Mouse (Mus musculus) stomach, embryonic 15.5 days (tissue): Measurements from ENCODE around the gene Syt2. TPM values are rescaled to one million over a fixed set of nuclear protein-coding genes. Genes with fewer than 3 reads are reported as not detected.

Source experiments
- ATAC-seq: fragments of 200-750 bp; cut with Nextera tagmentation; 2 replicates; pipeline ENCODE4 v1.8.0; 2017; ENCODE audit warnings: low read depth, moderate number of reproducible peaks, moderate TSS enrichment; ENCODE audit not compliant: insufficient read depth, low FRiP score
- H3K27ac ChIP-seq: fragments of 300-500 bp; sonication (generic); 2 replicates; pipeline ENCODE4 v1.5.1; 2015; ENCODE audit warnings: mild to moderate bottlenecking, inconsistent platforms
- H3K27me3 ChIP-seq: fragments of 300-500 bp; sonication (generic); replicated peaks from 2 replicates; pipeline ENCODE4 v1.6.1; 2015; ENCODE audit warnings: inconsistent platforms
- H3K36me3 ChIP-seq: fragments of 300-500 bp; sonication (generic); 2 replicates; pipeline ENCODE4 v1.6.1; 2015; ENCODE audit warnings: inconsistent platforms
- H3K4me1 ChIP-seq: fragments of 300-500 bp; sonication (generic); 2 replicates; pipeline ENCODE4 v1.6.1; 2015; ENCODE audit warnings: inconsistent platforms
- H3K4me2 ChIP-seq: fragments of 300-500 bp; sonication (generic); 2 replicates; pipeline ENCODE4 v1.6.1; 2015; ENCODE audit warnings: mild to moderate bottlenecking, inconsistent platforms
- H3K4me3 ChIP-seq: fragments of 300-500 bp; sonication (generic); replicated peaks from 2 replicates; pipeline ENCODE4 v1.5.1; 2015; ENCODE audit warnings: inconsistent platforms
- H3K9ac ChIP-seq: fragments of 300-500 bp; sonication (generic); 2 replicates; pipeline ENCODE4 v1.6.1; 2015; ENCODE audit warnings: inconsistent platforms
- H3K9me3 ChIP-seq: fragments of 300-500 bp; sonication (generic); 2 replicates; pipeline ENCODE4 v1.6.1; 2016; ENCODE audit warnings: inconsistent platforms
- WGBS: fragments of 180-500 bp; shearing (Covaris S2); methylation state at CpG from one replicate; pipeline ENCODE4 v1.1.7; 2015; 5-methylcytosine and 5-hydroxymethylcytosine counted together
- polyA plus RNA-seq: library from polyadenylated mRNA; unstranded; fragments of >200 nt; fragmentation: Nextera tagmentation; extraction: Ambion mirVana; gene quantifications from 2 replicates; pipeline ENCODE4 v1.2.1, GENCODE M21; 2015

Syt2 gene
- polyA plus RNA-seq, 1 experiment from 2014 or later, result 1.8 TPM

DNA sequence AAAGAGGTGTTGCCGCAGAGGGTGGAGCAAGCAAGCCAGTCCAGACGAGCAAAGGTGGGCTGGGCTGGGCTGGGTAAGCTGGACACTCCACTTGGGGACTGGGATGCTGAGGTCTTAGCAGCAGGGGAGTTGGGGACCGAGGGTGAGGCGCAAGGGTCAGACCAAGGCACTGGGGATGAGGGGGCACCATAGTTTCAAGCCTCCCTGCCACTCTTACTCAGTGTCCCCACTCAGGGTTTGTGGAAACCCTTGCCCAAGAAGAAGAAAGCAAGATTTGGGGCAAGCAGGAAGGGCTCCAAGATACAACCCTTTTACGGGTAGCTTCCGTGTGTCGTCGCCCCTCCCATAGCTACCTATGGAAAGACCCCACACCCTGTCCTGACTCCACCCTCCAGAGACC lies 61.8 kb downstream of the Syt2 start:
- Histone ChIP-seq H3K9me3 (no peaks in the 10 kb centered on the region), H3K4me3 (peak overlapping the region; percentile 49), H3K27me3 (peaks cover 2% of the 10 kb centered on the region; the same call in 1 of the 2 replicates), H3K4me2 (peak overlapping the region; percentile 97), H3K36me3 (no peaks in the 10 kb centered on the region), H3K9ac (no peak overlapping the region), H3K4me1 (peaks cover 17% of the 10 kb centered on the region), H3K27ac (no peak overlapping the region)
- 16% methylated on average over 8 of the region's 8 CpGs for WGBS
- ATAC-seq, result no peak

- H3K9me3 ChIP-seq, result no peaks in the 10 kb centered on the region
- peak overlapping the region; percentile 26 for H3K9ac ChIP-seq
- ATAC-seq, result peak; percentile 6; the same call in 1 of the 2 replicates
- H3K27me3 ChIP-seq, result peaks cover 2% of the 10 kb centered on the region; the same call in 1 of the 2 replicates
- peaks cover 22% of the 10 kb centered on the region for H3K4me1 ChIP-seq
- peak overlapping the region; percentile 97 for H3K4me2 ChIP-seq
- H3K4me3 ChIP-seq, result peak overlapping the region; percentile 49
- under 1% methylated on average over 46 of the region's 46 CpGs for WGBS
- H3K27ac ChIP-seq, result no peak overlapping the region
- H3K36me3 ChIP-seq, result no peaks in the 10 kb centered on the region
These were observed 62.4 kb downstream of the Syt2 start for GRCm38 (mm10) chr1:134708801-134709385.

DNA sequence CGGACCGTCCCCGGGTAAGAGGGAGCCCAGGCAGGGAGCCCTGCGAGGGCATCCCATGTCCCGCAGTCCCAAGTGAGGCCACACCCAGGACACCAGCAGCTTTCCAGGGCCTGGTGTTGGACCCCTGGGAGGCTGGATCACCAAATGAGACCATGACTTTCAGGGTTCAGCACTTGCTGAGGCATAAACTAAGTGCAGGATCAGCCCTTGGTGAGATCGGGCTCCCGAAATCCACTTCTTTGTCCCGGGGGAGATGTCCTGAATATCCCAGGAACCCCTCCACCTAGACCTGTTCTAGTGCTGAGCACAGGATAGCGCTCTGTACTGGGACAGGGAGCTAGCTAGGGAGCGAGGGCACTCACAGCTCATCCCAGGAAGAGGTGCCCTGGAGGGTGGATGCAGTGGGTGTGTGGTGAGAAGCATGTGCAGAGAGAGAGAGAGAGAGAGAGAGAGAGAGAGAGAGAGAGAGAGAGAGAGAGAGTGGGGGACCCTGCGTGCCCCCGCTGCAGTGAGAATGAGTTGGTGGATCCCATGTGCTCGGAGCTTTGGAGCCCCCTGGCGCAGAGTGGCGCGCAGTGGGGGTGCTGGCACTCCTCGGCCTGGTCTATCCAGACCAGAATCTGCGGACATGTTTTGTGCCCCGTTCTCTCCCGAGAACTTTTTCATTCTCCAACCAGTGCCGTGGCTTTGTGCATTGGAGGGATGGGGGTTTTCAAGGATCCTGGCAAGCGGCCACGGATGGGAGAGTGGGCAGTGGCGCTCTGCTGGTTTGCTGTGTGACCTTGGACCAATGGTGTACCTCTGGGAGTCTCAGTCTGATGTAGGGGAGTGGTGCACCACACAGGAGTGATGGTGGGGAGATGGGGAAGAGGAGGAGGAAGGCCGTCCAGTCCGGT lies 63.2 kb downstream of the Syt2 start:
- H3K27me3 ChIP-seq, result peaks cover 2% of the 10 kb centered on the region; the same call in 1 of the 2 replicates
- no peaks in the 10 kb centered on the region for H3K36me3 ChIP-seq
- no peak for ATAC-seq
- no peaks in the 10 kb centered on the region for H3K9me3 ChIP-seq
- WGBS, result 27% methylated on average over 26 of the region's 26 CpGs
- peak overlapping the region; percentile 26 for H3K9ac ChIP-seq
- H3K4me1 ChIP-seq, result peaks cover 18% of the 10 kb centered on the region
- no peak overlapping the region for H3K27ac ChIP-seq
- H3K4me2 ChIP-seq, result peak overlapping the region; percentile 97
- peak overlapping the region; percentile 49 for H3K4me3 ChIP-seq

DNA sequence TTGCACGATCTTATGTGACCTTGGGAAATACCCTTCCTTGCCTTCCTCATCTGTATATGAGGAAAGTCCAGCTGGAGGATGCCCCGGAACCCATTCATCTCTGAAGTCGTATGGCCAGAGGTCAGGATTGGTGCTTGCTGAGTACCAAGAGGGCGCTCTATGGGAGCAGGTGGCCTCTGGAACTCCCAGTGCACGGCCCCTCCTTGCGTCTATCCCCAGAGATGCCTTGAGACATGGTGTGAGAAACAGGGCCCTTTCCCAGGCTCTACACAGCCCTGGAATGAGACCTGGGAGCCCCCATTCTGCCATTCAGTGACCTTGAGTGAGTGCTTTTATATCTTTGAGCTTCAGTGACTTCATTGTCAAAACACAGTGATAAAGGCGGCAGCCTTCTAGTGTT lies 64.6 kb downstream of the Syt2 start:
- WGBS, result 55% methylated on average over 7 of the region's 7 CpGs

GRCm38 (mm10) chr1:134711653-134712052 lies 65.2 kb downstream of the Syt2 start:
- H3K9me3 ChIP-seq, result no peaks in the 10 kb centered on the region
- H3K4me2 ChIP-seq, result no peak overlapping the region
- no peak overlapping the region for H3K9ac ChIP-seq
- 59% methylated on average over 5 of the region's 5 CpGs for WGBS
- H3K4me1 ChIP-seq, result peaks cover 15% of the 10 kb centered on the region
- H3K27ac ChIP-seq, result no peak overlapping the region
- H3K27me3 ChIP-seq, result peaks cover 2% of the 10 kb centered on the region; the same call in 1 of the 2 replicates
- H3K4me3 ChIP-seq, result no peak overlapping the region
- no peaks in the 10 kb centered on the region for H3K36me3 ChIP-seq
- no peak for ATAC-seq

More for the DNA sequence above, 64.6 kb downstream of the Syt2 start:
- ATAC-seq, result no peak
- no peaks in the 10 kb centered on the region for H3K9me3 ChIP-seq
- H3K4me2 ChIP-seq, result no peak overlapping the region
- no peak overlapping the region for H3K9ac ChIP-seq
- peaks cover 15% of the 10 kb centered on the region for H3K4me1 ChIP-seq
- no peak overlapping the region for H3K27ac ChIP-seq
- no peak overlapping the region for H3K4me3 ChIP-seq
- no peaks in the 10 kb centered on the region for H3K36me3 ChIP-seq
- peaks cover 2% of the 10 kb centered on the region; the same call in 1 of the 2 replicates for H3K27me3 ChIP-seq

GRCm38 (mm10) chr1:134712781-134713299 lies 66.4 kb downstream of the Syt2 start:
- H3K27me3 ChIP-seq, result peaks cover 2% of the 10 kb centered on the region; the same call in 1 of the 2 replicates
- no peaks in the 10 kb centered on the region for H3K9me3 ChIP-seq
- H3K27ac ChIP-seq, result no peak overlapping the region
- 81% methylated on average over 9 of the region's 9 CpGs for WGBS
- H3K4me1 ChIP-seq, result peaks cover 15% of the 10 kb centered on the region
- no peak for ATAC-seq
- H3K9ac ChIP-seq, result no peak overlapping the region
- no peak overlapping the region for H3K4me2 ChIP-seq
- H3K36me3 ChIP-seq, result no peaks in the 10 kb centered on the region
- H3K4me3 ChIP-seq, result no peak overlapping the region

DNA sequence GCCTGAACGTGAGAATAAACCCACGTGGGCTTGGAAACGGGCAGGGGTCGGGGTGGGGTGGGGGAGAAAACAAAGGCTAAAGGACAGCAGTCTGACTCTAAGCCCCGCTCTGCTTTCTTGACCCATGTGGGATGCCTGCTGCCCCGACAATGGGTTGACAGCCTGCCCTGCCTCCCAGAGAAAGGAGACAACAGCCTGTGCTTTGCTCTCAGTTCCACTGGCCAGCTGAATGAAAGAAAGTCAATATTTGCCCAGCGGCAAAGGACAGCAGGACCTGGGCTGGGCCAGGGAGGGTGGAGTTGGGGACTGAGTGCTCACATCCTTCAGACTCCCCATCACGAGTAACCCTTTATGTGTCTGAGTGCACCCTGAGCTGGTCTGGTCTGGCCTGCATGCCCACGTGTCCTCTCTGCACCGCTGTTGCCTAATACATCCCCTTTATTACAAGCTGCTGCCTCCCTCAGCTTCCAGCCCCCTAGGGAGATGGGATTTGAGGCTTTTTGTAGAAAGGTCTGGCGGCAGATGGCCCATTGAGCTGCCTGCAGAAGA lies 67.0 kb downstream of the Syt2 start:
- H3K4me3 ChIP-seq, result no peak overlapping the region
- ATAC-seq, result peak; percentile 78
- 35% methylated on average over 11 of the region's 11 CpGs for WGBS
- H3K4me1 ChIP-seq, result peaks cover 15% of the 10 kb centered on the region
- H3K9me3 ChIP-seq, result no peaks in the 10 kb centered on the region
- H3K4me2 ChIP-seq, result no peak overlapping the region
- H3K27ac ChIP-seq, result no peak overlapping the region
- H3K36me3 ChIP-seq, result no peaks in the 10 kb centered on the region
- no peak overlapping the region for H3K9ac ChIP-seq
- H3K27me3 ChIP-seq, result peaks cover 2% of the 10 kb centered on the region; the same call in 1 of the 2 replicates

- Histone ChIP-seq H3K27ac (no peak overlapping the region), H3K4me1 (peaks cover 9% of the 10 kb centered on the region), H3K36me3 (no peaks in the 10 kb centered on the region), H3K9me3 (no peaks in the 10 kb centered on the region), H3K4me2 (no peak overlapping the region), H3K27me3 (no peaks in the 10 kb centered on the region; the same call in 1 of the 2 replicates), H3K9ac (no peak overlapping the region), H3K4me3 (no peak overlapping the region)
- ATAC-seq, result no peak
- 65% methylated on average over 8 of the region's 8 CpGs for WGBS
These were observed 67.7 kb downstream of the Syt2 start for GRCm38 (mm10) chr1:134714166-134714565.

DNA sequence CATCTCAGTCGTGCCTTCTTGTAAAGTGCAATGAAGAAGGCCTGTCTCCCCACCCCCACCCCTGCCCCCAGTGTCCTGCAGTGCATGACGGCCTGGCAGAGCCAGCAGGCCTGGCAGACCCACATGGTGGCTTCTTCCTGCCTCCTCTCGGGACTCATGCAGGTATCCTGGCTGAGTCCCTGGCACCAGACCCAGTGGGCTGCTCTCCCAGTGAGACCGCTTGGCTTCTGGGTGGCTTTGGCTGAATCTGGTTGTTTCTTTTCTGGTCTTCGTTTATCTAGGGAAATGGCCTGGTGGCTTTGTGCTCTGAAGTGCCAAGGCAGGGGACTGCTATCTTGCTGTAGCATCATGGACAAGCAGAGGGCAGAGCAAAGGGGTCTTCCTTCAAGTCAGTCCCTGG lies 68.6 kb downstream of the Syt2 start:
- no peak for ATAC-seq
- no peaks in the 10 kb centered on the region for H3K27me3 ChIP-seq
- no peak overlapping the region for H3K9ac ChIP-seq
- WGBS, result 72% methylated on average over 5 of the region's 5 CpGs
- no peaks in the 10 kb centered on the region for H3K36me3 ChIP-seq
- H3K4me2 ChIP-seq, result no peak overlapping the region
- no peaks in the 10 kb centered on the region for H3K9me3 ChIP-seq
- no peak overlapping the region for H3K4me3 ChIP-seq
- peaks cover 5% of the 10 kb centered on the region; the same call in 1 of the 2 replicates for H3K4me1 ChIP-seq
- H3K27ac ChIP-seq, result no peak overlapping the region

DNA sequence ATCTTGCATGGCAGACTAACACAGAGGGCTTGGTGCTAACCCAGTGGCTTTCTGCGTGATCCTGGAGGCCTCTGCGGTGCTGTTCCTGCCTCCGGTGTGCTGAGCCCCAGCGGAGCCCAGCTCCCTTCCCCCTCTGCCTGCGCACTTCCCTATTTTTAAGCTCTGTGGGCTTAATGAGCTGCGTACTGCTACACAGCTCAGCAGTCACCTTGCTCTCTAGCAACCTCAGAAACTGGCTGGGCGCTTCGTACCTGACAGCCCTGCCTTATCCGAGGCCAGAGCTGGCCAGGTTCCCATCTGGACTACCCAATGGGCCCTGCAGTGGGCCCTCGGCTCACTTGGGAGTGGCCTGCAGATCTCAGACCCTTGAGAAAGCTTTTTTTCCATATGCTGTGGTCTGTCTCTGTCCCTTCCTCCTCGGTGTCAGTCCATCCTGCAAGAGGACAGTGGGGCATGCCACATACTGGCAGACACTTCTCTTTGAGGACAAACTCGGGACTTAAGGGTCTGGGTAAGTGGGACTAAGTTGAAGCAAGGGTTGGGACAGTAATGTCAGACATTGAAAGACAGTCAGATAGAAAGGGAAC lies 73.3 kb downstream of the Syt2 start:
- H3K9me3 ChIP-seq, result no peaks in the 10 kb centered on the region
- no peak overlapping the region for H3K9ac ChIP-seq
- ATAC-seq, result no peak
- no peak overlapping the region for H3K27ac ChIP-seq
- WGBS, result 67% methylated on average over 12 of the region's 12 CpGs
- no peaks in the 10 kb centered on the region for H3K36me3 ChIP-seq
- H3K4me2 ChIP-seq, result no peak overlapping the region
- no peak overlapping the region for H3K4me3 ChIP-seq
- H3K4me1 ChIP-seq, result no peaks in the 10 kb centered on the region
- no peaks in the 10 kb centered on the region for H3K27me3 ChIP-seq

GRCm38 (mm10) chr1:134721486-134721885 lies 75.0 kb downstream of the Syt2 start:
- Histone ChIP-seq H3K27ac (no peak overlapping the region), H3K4me3 (no peak overlapping the region), H3K27me3 (no peaks in the 10 kb centered on the region), H3K9me3 (no peaks in the 10 kb centered on the region), H3K4me1 (no peaks in the 10 kb centered on the region), H3K36me3 (no peaks in the 10 kb centered on the region), H3K9ac (no peak overlapping the region), H3K4me2 (no peak overlapping the region)
- ATAC-seq, result no peak
- 81% methylated on average over 5 of the region's 5 CpGs for WGBS
